Mouse (Mus musculus) adrenal gland, adult 18-20 months (tissue): ENCODE measurements around the gene Creb3l2. TPM values are rescaled to one million over a fixed set of nuclear protein-coding genes. Genes with fewer than 3 reads are reported as not detected.
"Not testable (repeated sequence)": the region's sequence is repeated elsewhere in the genome, so short reads cannot be mapped to it uniquely, and the experiment has no call there.

Experiments
- DNase-seq, 2 experiments: peaks; one replicate each; pipeline ENCODE4 v3.0.0; 2021 to 2022; ENCODE audit warnings: low spot score in 2 of 2
- long read RNA-seq, 2 experiments: library from polyadenylated mRNA; stranded (forward); transcript quantifications; one replicate each; pipeline ENCODE4 v2.0.0; 2021
- total RNA-seq, 2 experiments: library from RNA; stranded (reverse); gene quantifications; 1 replicate in 1 of 2; 2 replicates in 1 of 2; pipeline ENCODE4 v1.2.3; 2021

Creb3l2 gene
- 10 to 100 TPM; 60.1 to 71.2 TPM for total RNA-seq
- long read RNA-seq, experiment 1, full-length matches to known transcripts, result 13 of 21 reads
- long read RNA-seq, experiment 1, partial matches to known transcripts, result 3 of 21 reads
- long read RNA-seq, experiment 1, other reads (novel, unspliced or antisense), result 5 of 21 reads
- long read RNA-seq, experiment 2, partial matches to known transcripts, result 1 of 21 reads
- long read RNA-seq, experiment 2, other reads (novel, unspliced or antisense), result 20 of 21 reads

DNA sequence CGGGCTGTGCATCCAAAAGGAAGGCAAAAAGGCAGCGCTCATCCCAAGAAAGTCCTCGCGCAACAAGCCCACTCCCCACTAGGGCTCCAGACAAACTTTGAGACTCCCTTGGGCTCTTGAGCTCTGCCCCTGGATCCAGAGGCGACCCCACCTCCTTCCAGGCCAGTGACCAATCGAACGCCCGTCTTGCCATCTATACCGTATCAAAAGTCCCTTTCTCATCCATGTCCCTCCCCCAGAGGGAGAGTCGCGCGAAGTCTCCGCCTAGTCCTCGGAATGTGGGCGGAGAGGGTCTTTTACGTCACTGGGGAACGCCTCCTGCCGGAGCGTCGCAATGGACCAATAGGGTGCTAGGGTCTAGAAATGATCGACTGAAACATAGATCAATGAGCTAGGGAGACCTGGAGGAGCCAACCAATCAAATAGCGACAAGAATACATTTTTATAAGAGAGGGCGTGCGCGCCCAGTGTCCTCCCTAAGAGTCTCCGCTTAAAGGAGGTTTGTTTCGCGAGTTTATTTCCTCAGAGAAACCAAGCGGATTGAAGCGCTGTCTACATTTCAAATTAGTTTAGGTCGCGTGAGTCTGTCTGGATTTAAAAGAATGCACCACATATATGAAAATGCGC is at the start of gene Creb3l2:
Gene Creb3l2 (minus strand): TSS at position 106 of the 627 bp plus-strand sequence.
- peak; percentile 89 to 92 for DNase-seq

- DNase-seq, result no peak
Observed at GRCm38 (mm10) chr6:37486502-37486901, 44.6 kb upstream of the Creb3l2 start.

GRCm38 (mm10) chr6:37484588-37485070 is 42.7 kb upstream of the Creb3l2 start:
- DNase-seq, result no peak

GRCm38 (mm10) chr6:37483262-37483661 is 41.3 kb upstream of the Creb3l2 start:
- DNase-seq, result no peak

DNA sequence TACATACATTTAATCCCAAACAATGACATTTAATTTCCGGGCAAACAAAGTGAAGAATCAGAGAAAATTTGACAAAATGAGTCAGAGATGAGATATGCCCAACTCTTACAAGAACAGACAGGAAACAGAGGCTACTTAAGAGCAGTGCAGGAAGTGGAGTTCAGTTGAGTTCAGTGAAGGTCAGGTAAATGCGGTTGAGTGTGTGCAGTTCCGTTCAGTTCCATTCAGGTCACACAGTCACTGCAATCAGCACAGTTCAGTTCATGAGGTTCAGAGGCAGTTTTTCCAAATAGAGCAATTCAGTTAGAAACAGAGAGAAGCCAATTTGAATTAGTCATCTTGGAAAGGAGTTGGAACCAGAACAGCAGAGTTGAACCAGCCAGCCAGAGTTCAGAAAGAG is 39.2 kb upstream of the Creb3l2 start:
- DNase-seq, result no peak

- DNase-seq, result no peak
Observed at GRCm38 (mm10) chr6:37480008-37480407, 38.1 kb upstream of the Creb3l2 start.

DNA sequence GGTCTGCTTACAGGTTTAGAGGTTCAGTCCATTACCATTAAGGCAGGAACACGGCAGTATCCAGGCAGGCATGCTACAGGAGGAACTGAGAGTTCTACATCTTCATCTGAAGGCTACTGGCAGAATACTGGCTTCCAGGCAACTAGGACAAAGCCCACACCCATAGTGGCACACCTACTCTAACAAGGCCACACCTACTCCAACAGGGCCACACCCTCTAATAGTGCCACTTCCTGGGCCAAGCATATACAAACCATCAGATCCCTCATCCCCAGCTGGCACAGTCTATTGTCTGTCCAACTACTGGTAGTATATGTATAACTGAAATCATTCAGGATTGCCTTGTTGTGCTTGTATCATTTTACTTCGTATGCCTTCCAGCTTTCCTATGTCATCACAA is 36.5 kb upstream of the Creb3l2 start:
- no peak for DNase-seq

- DNase-seq, result peak in 1 of 2 experiments; percentile 31
Observed at GRCm38 (mm10) chr6:37473674-37474342, 31.9 kb upstream of the Creb3l2 start.

DNA sequence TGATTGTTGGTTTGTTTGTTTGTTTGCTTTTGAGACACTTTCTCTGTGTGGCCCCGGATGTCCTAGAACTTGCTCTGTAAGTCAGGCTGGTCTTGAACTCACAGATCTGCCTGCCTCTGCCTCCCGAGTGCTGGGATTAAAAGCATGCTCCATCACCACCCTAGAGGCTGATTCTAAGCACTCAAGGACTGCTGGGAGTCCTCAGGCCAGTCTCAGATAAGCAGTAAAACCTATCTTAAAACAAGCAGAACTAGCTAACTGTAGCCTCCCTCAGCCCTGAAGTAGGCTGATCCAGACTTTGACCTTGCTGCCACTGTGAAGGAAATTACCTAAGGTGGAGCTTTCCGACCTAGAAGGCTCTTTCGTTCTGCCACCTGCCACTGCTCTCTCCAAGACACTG is 28.3 kb upstream of the Creb3l2 start:
- DNase-seq, result no peak

- no peak for DNase-seq
Observed at GRCm38 (mm10) chr6:37465847-37466246, 23.9 kb upstream of the Creb3l2 start.

- no peak for DNase-seq
Observed at GRCm38 (mm10) chr6:37465356-37465755, 23.4 kb upstream of the Creb3l2 start.

DNA sequence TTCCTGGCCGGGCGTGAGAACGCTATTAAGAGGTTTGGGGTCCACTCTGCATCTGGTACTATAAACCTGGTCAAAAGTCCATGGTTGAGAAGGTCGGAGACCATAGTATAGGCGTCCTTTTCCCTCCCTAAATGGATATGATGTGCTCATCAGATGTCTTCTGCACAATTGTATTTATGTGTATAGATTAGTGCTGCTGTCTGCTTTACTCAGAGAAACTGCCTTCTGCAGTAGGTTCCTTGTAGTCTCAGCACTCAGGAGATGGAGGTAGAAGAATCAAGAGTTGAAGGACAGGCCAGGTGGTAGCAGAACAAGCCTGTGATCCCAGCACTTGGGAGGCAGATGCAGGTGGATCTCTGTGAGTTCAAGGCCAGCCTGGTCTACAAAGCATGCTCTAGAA is 22.6 kb upstream of the Creb3l2 start:
- DNase-seq, result no peak

DNA sequence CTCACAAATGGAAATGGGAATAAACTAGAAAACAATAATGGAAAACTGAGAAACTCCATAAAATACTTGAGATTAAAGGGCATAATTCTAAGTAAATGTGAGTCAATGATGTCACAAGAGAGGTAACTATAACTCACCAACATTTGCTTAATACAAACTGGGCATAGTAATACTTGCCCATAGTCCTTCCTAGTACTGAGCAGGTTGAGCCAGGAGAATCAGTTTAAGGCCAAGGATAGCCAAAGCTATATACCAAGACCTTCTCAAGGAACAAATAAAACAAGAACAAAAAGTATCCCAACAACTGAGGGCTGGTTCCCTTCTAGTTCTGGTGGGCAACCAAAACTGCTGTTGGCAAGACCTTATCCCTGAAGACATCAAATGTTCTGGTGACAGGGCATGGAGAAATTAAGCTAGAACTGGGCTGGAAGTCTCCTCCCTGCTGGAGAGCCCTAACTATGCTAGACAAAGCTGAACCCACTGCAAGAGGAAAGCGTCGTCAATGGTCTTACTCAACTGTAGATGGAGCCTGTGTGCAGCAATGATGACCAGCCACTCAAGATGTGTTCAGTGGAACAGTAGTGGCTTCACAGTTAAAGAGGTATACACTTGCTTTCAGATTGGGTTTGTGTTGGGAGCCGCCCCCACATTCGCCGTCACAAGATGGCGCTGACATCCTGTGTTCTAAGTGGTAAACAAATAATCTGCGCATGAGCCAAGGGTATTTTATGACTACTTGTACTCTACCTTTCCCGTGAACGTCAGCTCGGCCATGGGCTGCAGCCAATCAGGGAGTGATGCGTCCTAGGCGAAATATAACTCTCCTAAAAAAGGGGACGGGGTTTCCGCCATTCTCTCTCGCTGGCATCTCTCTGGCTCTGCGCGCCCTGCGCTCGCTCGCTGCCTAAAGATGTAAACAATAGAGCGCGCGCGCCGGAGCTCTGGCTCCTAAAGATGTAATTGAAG is 21.9 kb upstream of the Creb3l2 start:
- peak in 1 of 2 experiments; percentile 22 for DNase-seq

- DNase-seq, result no peak
Observed at GRCm38 (mm10) chr6:37460681-37461080, 18.7 kb upstream of the Creb3l2 start.

DNA sequence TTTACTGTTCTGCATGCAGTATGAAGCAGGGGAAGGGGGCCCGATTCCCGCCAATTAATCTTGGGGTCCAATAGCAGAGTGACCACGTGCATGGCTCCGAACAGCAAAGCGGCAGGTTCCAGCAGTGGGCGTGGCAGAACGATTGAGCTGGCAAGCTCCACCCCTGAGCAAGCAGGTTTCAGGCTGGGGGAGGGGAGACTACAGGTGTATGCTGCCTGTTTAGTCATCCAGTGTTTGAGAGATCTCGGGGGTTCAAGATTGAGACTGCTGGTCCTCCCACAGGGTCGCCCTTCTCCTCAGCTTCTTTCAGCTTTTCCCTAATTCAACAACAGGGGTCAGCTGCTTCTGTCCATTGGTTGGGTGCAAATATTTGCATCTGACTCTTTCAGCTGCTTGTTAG is 17.7 kb upstream of the Creb3l2 start:
- DNase-seq, result not testable (repeated sequence)

- no peak for DNase-seq
Observed at GRCm38 (mm10) chr6:37457990-37458655, 16.2 kb upstream of the Creb3l2 start.

GRCm38 (mm10) chr6:37455540-37455939 is 13.6 kb upstream of the Creb3l2 start:
- DNase-seq, result no peak

DNA sequence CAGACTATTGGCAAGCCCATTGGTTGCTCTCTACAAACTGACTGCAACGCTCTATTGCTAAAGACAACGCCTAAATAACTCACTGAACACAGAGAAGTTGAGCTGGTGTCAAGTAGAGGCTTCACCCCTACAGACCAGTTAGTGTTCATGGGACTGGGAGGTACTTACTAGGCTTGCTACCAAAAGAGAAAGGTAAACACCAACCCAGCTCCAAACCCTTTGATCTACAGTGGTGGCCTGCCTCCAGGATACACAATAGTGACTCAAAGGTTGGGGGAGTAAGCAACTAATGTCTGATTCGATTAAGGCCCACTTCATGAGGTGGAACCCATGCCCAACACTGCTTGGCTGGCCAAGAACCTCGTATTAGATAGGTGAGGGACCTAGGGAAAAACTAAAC is 11.1 kb upstream of the Creb3l2 start:
- no peak for DNase-seq

DNA sequence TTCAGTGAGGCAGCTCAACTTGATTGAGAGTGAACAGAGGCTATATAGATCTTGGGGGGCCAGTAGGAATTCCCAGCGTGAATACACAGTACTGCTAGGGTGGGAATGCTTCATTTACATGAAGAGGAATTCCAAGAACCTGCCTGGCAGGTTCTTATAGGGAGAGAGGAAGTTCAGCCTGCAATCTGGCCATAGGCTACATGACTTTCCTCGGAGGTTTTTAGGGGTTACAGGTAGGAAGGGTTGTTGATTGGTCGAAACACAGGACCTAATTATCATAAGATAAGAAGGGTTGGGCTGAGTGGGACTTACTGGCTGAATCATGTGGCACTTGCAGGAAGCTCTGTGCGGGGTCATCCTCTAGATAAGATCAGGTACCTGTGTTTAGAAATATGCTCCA is 9.7 kb upstream of the Creb3l2 start:
- no peak for DNase-seq

GRCm38 (mm10) chr6:37447704-37448466 is 5.9 kb upstream of the Creb3l2 start:
- peak; percentile 69 to 70 for DNase-seq
